In genomic region chr2:38992004-38992403, GRCm38 (mm10) we compare ENCODE assay signal across 17 mouse cellular contexts.
"Had no signal": no experiment of that assay in that cellular context is flagged by ENCODE, and none has a peak within 500 bp of the region (broad histone marks: within the 10 kb centered on the region; RNA-seq: fewer than 3 reads in every experiment).

No protein-coding gene starts in this region.

- H3K9me3 ChIP-seq: kidney, embryonic 15.5 days; limb, embryonic 10.5 days; limb, embryonic 13.5 days; liver, embryonic 13.5 days; megakaryocyte, embryonic 14.5 days; midbrain, embryonic 10.5 days; midbrain, embryonic 13.5 days; neural tube, embryonic 13.5 days had no signal

- DNase-seq: kidney, adult 11 months; kidney, adult 8-10 months; liver; liver, embryonic 13.5 days; right cerebral cortex, adult 18-20 months; right cerebral cortex, postnatal 4 days; thymus, postnatal 25 days had no signal

- H3K4me3 ChIP-seq: kidney, embryonic 15.5 days; limb, embryonic 10.5 days; limb, embryonic 13.5 days; liver, embryonic 13.5 days; megakaryocyte, embryonic 14.5 days; midbrain, embryonic 10.5 days; midbrain, embryonic 13.5 days; myocyte; neural tube, embryonic 13.5 days had no signal

- ATAC-seq: midbrain, embryonic 13.5 days; midbrain, embryonic 16.5 days had no signal

- H3K27me3 ChIP-seq: limb, embryonic 13.5 days; liver, embryonic 13.5 days had no signal

- H3K27ac ChIP-seq: kidney, embryonic 15.5 days; limb, embryonic 10.5 days; limb, embryonic 13.5 days; liver, embryonic 13.5 days; midbrain, embryonic 10.5 days; midbrain, embryonic 13.5 days; neural tube, embryonic 13.5 days had no signal

- H3K4me2 ChIP-seq: kidney, embryonic 15.5 days; limb, embryonic 13.5 days; liver, embryonic 13.5 days; lung, embryonic 14.5 days; midbrain, embryonic 13.5 days; neural tube, embryonic 13.5 days had no signal

- H3K36me3 ChIP-seq: kidney, embryonic 15.5 days; limb, embryonic 10.5 days; limb, embryonic 13.5 days; liver, embryonic 13.5 days; midbrain, embryonic 10.5 days; midbrain, embryonic 13.5 days; neural tube, embryonic 13.5 days had no signal

- H3K4me1 ChIP-seq: limb, embryonic 10.5 days; midbrain, embryonic 10.5 days; midbrain, embryonic 13.5 days had no signal

- H3K9ac ChIP-seq: kidney, embryonic 15.5 days; liver, embryonic 13.5 days; lung, embryonic 14.5 days; midbrain, embryonic 13.5 days; neural tube, embryonic 13.5 days had no signal
